In the genomic region with DNA sequence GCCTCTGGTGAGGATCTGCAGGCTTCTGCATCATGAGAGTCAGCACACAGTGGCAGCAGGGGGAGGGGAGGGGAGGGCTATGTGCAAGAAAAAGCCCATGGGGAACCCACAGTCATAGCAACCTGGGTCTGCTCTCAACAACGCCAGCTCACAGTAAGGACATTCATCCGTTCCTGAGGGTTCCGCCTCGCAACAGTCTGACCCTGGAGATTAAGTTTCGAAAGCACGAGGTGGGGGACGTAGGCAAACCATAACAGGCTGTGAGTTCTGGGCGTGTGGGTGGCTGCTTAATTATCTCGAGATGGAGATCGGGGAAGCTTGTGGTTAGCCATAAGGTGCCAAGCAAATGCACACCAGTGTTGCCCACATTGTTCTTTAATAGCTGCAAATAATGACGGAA, we compare ENCODE assay signal across 10 mouse cellular contexts. TPM values are rescaled to one million over a fixed set of nuclear protein-coding genes. Genes with fewer than 3 reads are reported as not detected.
DNase-seq lines count a peak whose midpoint lies in the region; ATAC-seq lines count a peak whose summit lies in the region.
"Had no signal": no experiment of that assay in that cellular context is flagged by ENCODE, and none has a peak within 500 bp of the region (broad histone marks: within the 10 kb centered on the region; RNA-seq: fewer than 3 reads in every experiment).

No protein-coding gene starts in this region.

- no peaks in the 10 kb centered on the region for H3K9me3 ChIP-seq in heart, embryonic 11.5 days (replicated peaks; ENCODE audit: control insufficient read depth, low read length)
- H3K9me3 ChIP-seq in hindbrain, embryonic 14.5 days (ENCODE audit: control insufficient read depth, low read length), result no peaks in the 10 kb centered on the region
- H3K9me3 ChIP-seq in midbrain, embryonic 15.5 days, result no peaks in the 10 kb centered on the region

- no peak overlapping the region for H3K9ac ChIP-seq in heart, embryonic 11.5 days (ENCODE audit: low read depth, low read length)
- H3K9ac ChIP-seq in hindbrain, embryonic 14.5 days, result no peak overlapping the region
- H3K9ac ChIP-seq in midbrain, embryonic 15.5 days, result no peak overlapping the region

- no peaks in the 10 kb centered on the region for H3K36me3 ChIP-seq in heart, embryonic 11.5 days (ENCODE audit: control insufficient read depth, insufficient read depth, low read length)
- no peaks in the 10 kb centered on the region for H3K36me3 ChIP-seq in hindbrain, embryonic 14.5 days (replicated peaks; ENCODE audit: control insufficient read depth, insufficient read depth)
- no peaks in the 10 kb centered on the region for H3K36me3 ChIP-seq in midbrain, embryonic 15.5 days (replicated peaks)

- H3K27ac ChIP-seq in heart, embryonic 11.5 days (ENCODE audit: low read depth, low read length), result no peak overlapping the region
- H3K27ac ChIP-seq in hindbrain, embryonic 14.5 days, result peak overlapping the region; percentile 6; the same call in 1 of the 2 replicates
- no peak overlapping the region for H3K27ac ChIP-seq in midbrain, embryonic 15.5 days
- H3K27ac ChIP-seq: kidney, postnatal 0 days had no signal

- no peaks in the 10 kb centered on the region for H3K27me3 ChIP-seq in heart, embryonic 11.5 days (ENCODE audit: control insufficient read depth, insufficient read depth, low read length)
- H3K27me3 ChIP-seq in hindbrain, embryonic 14.5 days (ENCODE audit: control insufficient read depth, insufficient read depth, low read length), result no peaks in the 10 kb centered on the region
- H3K27me3 ChIP-seq in midbrain, embryonic 15.5 days (replicated peaks), result no peaks in the 10 kb centered on the region

- H3K4me1 ChIP-seq in heart, embryonic 11.5 days (ENCODE audit: control insufficient read depth, insufficient read depth, low read length), result peaks cover 7% of the 10 kb centered on the region; the same call in 1 of the 2 replicates
- H3K4me1 ChIP-seq in hindbrain, embryonic 14.5 days (replicated peaks; ENCODE audit: control insufficient read depth, insufficient read depth, low read length), result peaks cover 18% of the 10 kb centered on the region; the same call in 1 of the 2 replicates
- peaks cover 10% of the 10 kb centered on the region for H3K4me1 ChIP-seq in midbrain, embryonic 15.5 days

- 0 out of 2 replicates have a peak overlapping the region, but pooled peaks have one; percentile 9 for H3K4me2 ChIP-seq in heart, embryonic 11.5 days
- H3K4me2 ChIP-seq in hindbrain, embryonic 14.5 days (replicated peaks), result no peak overlapping the region
- peak overlapping the region; percentile 20 for H3K4me2 ChIP-seq in midbrain, embryonic 15.5 days

- intact Hi-C loops in gastrocnemius, postnatal 14 days (cut with DNase I; ENCODE audit: low total_unique reads), result no loop called here

- no peak for ATAC-seq in heart, embryonic 11.5 days (replicated peaks; ENCODE audit: insufficient number of reproducible peaks, low FRiP score, low TSS enrichment)
- ATAC-seq in common myeloid progenitor, adult 5-6 weeks (replicated peaks; ENCODE audit: low read depth, poor library complexity, severe bottlenecking), result peak; percentile 77
- ATAC-seq in hindbrain, embryonic 14.5 days (ENCODE audit: low FRiP score), result 0 out of 2 replicates have a peak, but pooled peaks have one; percentile 37
- peak; percentile 48; the same call in 1 of the 2 replicates for ATAC-seq in midbrain, embryonic 15.5 days (replicated peaks)

- no peak for DNase-seq in heart, adult 9 months (ENCODE audit: low spot score in 2 of 2)
- DNase-seq in hindbrain, embryonic 14.5 days (ENCODE audit: low spot score), result peak; percentile 55
- no peak for DNase-seq in urinary bladder, postnatal 10 days (ENCODE audit: low spot score)
- DNase-seq in cerebellum, postnatal 25 days, result no peak
- DNase-seq in gastrocnemius, postnatal 14 days, result no peak
- DNase-seq: lung, adult 18-20 months had no signal

- H3K4me3 ChIP-seq in heart, embryonic 11.5 days (ENCODE audit: low read depth, low read length), result no peak overlapping the region
- no peak overlapping the region for H3K4me3 ChIP-seq in hindbrain, embryonic 14.5 days (replicated peaks; ENCODE audit: low read length)
- H3K4me3 ChIP-seq in midbrain, embryonic 15.5 days, result no peak overlapping the region

- WGBS in heart, embryonic 11.5 days (ENCODE audit: insufficient replicate concordance), result 29% methylated on average over 11 of the region's 11 CpGs
- WGBS in hindbrain, embryonic 14.5 days, result 38% methylated on average over 11 of the region's 11 CpGs
- WGBS in midbrain, embryonic 15.5 days, result 27% methylated on average over 11 of the region's 11 CpGs

RNA-seq across cellular contexts. Expression of gene Tomm5, which starts 34.5 kb away (rescaled TPM):
- 222 TPM in 2 replicates for polyA plus RNA-seq in heart, embryonic 11.5 days (2014; fragmentation: Nextera tagmentation; extraction: Ambion mirVana)
- 228 and 259 TPM in 2 replicates for total RNA-seq in common myeloid progenitor, adult 5-6 weeks (2017)
- 166 and 176 TPM in 2 replicates for polyA plus RNA-seq in hindbrain, embryonic 14.5 days (2014; fragmentation: Nextera tagmentation; extraction: Ambion mirVana)
- 138 and 149 TPM in 2 replicates for polyA plus RNA-seq in midbrain, embryonic 15.5 days (2015; fragmentation: Nextera tagmentation; extraction: Ambion mirVana)
- total RNA-seq in gastrocnemius, postnatal 14 days (2021), result 10 to 100 TPM; 68.0 to 69.5 TPM

RNA-seq across cellular contexts. Expression of gene Frmpd1, which starts 42.3 kb away (rescaled TPM):
- polyA plus RNA-seq in heart, embryonic 11.5 days (2014; fragmentation: Nextera tagmentation; extraction: Ambion mirVana), result 3.3 and 3.6 TPM in 2 replicates
- not detected in 2 replicates for total RNA-seq in common myeloid progenitor, adult 5-6 weeks (2017)
- 2.3 and 2.4 TPM in 2 replicates for polyA plus RNA-seq in hindbrain, embryonic 14.5 days (2014; fragmentation: Nextera tagmentation; extraction: Ambion mirVana)
- 1.4 and 1.5 TPM in 2 replicates for polyA plus RNA-seq in midbrain, embryonic 15.5 days (2015; fragmentation: Nextera tagmentation; extraction: Ambion mirVana)
- 1 to 10 TPM; 1.9 to 2.5 TPM for total RNA-seq in gastrocnemius, postnatal 14 days (2021)

RNA-seq across cellular contexts. Expression of gene Fbxo10, which starts 58.0 kb away (rescaled TPM):
- 6.4 and 9.2 TPM in 2 replicates for polyA plus RNA-seq in heart, embryonic 11.5 days (2014; fragmentation: Nextera tagmentation; extraction: Ambion mirVana)
- total RNA-seq in common myeloid progenitor, adult 5-6 weeks (2017), result 4.2 and 6.9 TPM in 2 replicates
- polyA plus RNA-seq in hindbrain, embryonic 14.5 days (2014; fragmentation: Nextera tagmentation; extraction: Ambion mirVana), result 14.4 and 14.6 TPM in 2 replicates
- 20.2 and 21.9 TPM in 2 replicates for polyA plus RNA-seq in midbrain, embryonic 15.5 days (2015; fragmentation: Nextera tagmentation; extraction: Ambion mirVana)
- total RNA-seq in gastrocnemius, postnatal 14 days (2021), result 1 to 10 TPM; 3.3 to 4.3 TPM
